Mouse (Mus musculus) hindbrain, embryonic 12.5 days (tissue): ENCODE measurements at regions not wholly inside any gene's neighbourhood (a gene's known extent, or its start where the extent isn't known, plus 50 kb on each side); places are given as distances from the start of the nearest gene placed in this dataset.

Source experiments
- ATAC-seq: fragments of 200-750 bp; cut with Nextera tagmentation; 2 replicates; pipeline ENCODE4 v1.8.0; 2017; ENCODE audit warnings: moderate TSS enrichment; ENCODE audit not compliant: low FRiP score
- H3K27ac ChIP-seq: fragments of 300-500 bp; sonication (generic); 2 replicates; pipeline ENCODE4 v1.5.1; 2016; ENCODE audit warnings: mild to moderate bottlenecking
- H3K27me3 ChIP-seq: fragments of 300-500 bp; sonication (generic); 2 replicates; pipeline ENCODE4 v1.6.1; 2016; ENCODE audit warnings: mild to moderate bottlenecking
- H3K36me3 ChIP-seq: fragments of 300-500 bp; sonication (generic); 2 replicates; pipeline ENCODE4 v1.6.1; 2016; ENCODE audit warnings: mild to moderate bottlenecking
- H3K4me1 ChIP-seq: fragments of 300-500 bp; sonication (generic); 2 replicates; pipeline ENCODE4 v1.6.1; 2016
- H3K4me2 ChIP-seq: fragments of 300-500 bp; sonication (generic); replicated peaks from 2 replicates; pipeline ENCODE4 v1.6.1; 2016; ENCODE audit warnings: mild to moderate bottlenecking
- H3K4me3 ChIP-seq: fragments of 300-500 bp; sonication (generic); 2 replicates; pipeline ENCODE4 v1.5.1; 2016; ENCODE audit warnings: mild to moderate bottlenecking
- H3K9ac ChIP-seq: fragments of 300-500 bp; sonication (generic); 2 replicates; pipeline ENCODE4 v1.6.1; 2016; ENCODE audit warnings: mild to moderate bottlenecking, moderate library complexity
- H3K9me3 ChIP-seq: fragments of 300-500 bp; sonication (generic); replicated peaks from 2 replicates; pipeline ENCODE4 v1.6.1; 2016; ENCODE audit warnings: mild to moderate bottlenecking
- WGBS: fragments of 180-500 bp; shearing (Covaris S2); methylation state at CpG from one replicate; pipeline ENCODE4 v1.1.7; 2016; 5-methylcytosine and 5-hydroxymethylcytosine counted together

DNA sequence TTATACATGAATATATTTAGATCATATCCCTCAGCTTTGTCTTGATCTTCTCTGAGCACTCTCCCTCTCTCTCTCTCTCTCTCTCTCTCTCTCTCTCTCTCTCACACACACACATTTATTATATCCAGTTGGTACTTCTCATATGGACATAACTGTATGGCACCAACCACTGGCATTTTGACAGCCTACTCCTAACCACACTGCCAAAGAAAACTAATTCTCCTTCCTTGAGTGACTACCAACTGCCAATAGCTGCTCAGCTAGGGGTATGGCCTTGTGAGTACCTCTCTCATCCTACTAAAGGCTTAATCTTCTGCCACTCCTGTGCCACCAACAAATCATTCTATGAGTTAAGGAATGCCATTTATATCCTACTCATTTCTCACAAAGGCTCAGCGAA, 127.2 kb upstream of the Ptchd4 start:
- Histone ChIP-seq H3K27me3 (no peaks in the 10 kb centered on the region), H3K4me2 (no peak overlapping the region), H3K27ac (no peak overlapping the region), H3K36me3 (no peaks in the 10 kb centered on the region), H3K9me3 (no peaks in the 10 kb centered on the region), H3K9ac (no peak overlapping the region), H3K4me3 (no peak overlapping the region), H3K4me1 (no peaks in the 10 kb centered on the region)
- no peak for ATAC-seq
- 94% methylated on average over 1 of the region's 1 CpGs for WGBS

DNA sequence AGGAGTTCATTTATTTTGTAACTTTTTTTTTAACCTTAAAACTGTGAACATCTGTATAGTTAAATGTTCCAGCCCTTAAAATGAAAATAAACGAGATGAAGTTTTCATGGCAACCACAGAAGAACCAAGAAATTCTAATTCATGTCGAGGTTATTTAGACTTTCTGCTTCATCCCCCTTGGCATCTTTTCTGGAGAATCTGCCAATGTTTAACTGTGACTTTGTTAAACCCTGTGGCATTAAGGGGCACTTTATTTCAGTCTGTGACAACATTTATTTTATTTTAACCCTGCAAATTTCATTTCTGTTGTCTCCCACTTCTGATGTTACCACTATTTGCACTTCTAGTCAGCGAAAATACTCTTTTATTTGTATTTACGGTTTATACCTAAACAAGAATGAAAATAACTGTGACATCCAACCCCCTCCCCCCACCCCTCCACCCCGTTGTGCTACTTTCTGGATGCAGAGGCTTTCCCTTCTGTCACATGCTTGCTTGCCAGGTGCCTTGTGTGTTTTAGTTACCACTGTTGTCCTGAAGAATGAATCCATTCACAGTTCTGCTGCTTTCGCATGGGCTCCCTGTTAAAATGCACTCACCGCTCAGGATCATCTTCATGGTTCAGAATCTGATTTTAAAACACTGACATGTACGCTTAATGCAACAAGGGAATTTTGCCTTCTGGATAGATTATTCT, 125.4 kb upstream of the Ptchd4 start:
- no peak for ATAC-seq
- H3K4me2 ChIP-seq, result no peak overlapping the region
- no peaks in the 10 kb centered on the region for H3K4me1 ChIP-seq
- no peak overlapping the region for H3K9ac ChIP-seq
- WGBS, result 81% methylated on average over 8 of the region's 8 CpGs
- H3K27me3 ChIP-seq, result no peaks in the 10 kb centered on the region
- H3K9me3 ChIP-seq, result no peaks in the 10 kb centered on the region
- no peak overlapping the region for H3K27ac ChIP-seq
- H3K4me3 ChIP-seq, result no peak overlapping the region
- H3K36me3 ChIP-seq, result no peaks in the 10 kb centered on the region
